Mouse (Mus musculus): ENCODE measurements around the gene Cep57.
A peak's percentile ranks its signal among the peaks of the same experiment; 100 is the strongest.
"Not testable (repeated sequence)": the region's sequence is repeated elsewhere in the genome, so short reads cannot be mapped to it uniquely, and the experiment has no call there.

The Cep57 gene

DNA sequence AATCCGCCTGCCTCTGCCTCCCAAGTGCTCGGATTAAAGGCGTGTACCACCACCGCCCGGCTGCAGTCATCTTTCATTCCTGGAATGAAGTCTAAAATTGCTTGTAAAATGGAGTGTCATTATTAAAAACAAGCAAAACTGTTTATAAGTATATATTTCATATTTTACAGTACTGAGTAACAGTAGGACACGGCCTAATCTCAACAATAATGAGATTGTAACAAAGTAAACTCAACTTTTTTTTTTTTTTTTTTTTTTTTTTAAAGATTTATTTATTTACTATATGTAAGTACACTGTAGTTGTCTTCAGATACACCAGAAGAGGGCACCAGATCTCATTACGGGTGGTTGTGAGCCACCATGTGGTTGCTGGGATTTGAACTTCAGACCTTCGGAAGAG, 36.0 kb downstream of the Cep57 start:
- not testable (repeated sequence) for DNase-seq

GRCm38 (mm10) chr9:13781985-13782384, 44.9 kb downstream of the Cep57 start:
- DNase-seq: no peak

- no peak for DNase-seq
Observed at GRCm38 (mm10) chr9:13774732-13775131, 52.2 kb downstream of the Cep57 start.

GRCm38 (mm10) chr9:13766570-13766969, 60.3 kb downstream of the Cep57 start:
- DNase-seq: peak; percentile 25

- DNase-seq: no peak
Observed at GRCm38 (mm10) chr9:13765624-13766023, 61.3 kb downstream of the Cep57 start.

- no peak for DNase-seq
Observed at GRCm38 (mm10) chr9:13760430-13760829, 66.5 kb downstream of the Cep57 start.

All from cerebellum, adult 9-11 months (tissue).